Mouse (Mus musculus): ENCODE data around the gene Fam206a. TPM values are rescaled to one million over a fixed set of nuclear protein-coding genes. Genes with fewer than 3 reads are reported as not detected.

Fam206a gene
- total RNA-seq (2012; rRNA removed), result 8.2 and 11.1 TPM in 2 replicates
- 6.0 and 7.9 TPM in 2 replicates for total RNA-seq (2014; rRNA removed)
- polyA plus RNA-seq (2012; ENCODE audit: insufficient read length, low read depth), result 26.1 and 29.4 TPM in 2 replicates

DNA sequence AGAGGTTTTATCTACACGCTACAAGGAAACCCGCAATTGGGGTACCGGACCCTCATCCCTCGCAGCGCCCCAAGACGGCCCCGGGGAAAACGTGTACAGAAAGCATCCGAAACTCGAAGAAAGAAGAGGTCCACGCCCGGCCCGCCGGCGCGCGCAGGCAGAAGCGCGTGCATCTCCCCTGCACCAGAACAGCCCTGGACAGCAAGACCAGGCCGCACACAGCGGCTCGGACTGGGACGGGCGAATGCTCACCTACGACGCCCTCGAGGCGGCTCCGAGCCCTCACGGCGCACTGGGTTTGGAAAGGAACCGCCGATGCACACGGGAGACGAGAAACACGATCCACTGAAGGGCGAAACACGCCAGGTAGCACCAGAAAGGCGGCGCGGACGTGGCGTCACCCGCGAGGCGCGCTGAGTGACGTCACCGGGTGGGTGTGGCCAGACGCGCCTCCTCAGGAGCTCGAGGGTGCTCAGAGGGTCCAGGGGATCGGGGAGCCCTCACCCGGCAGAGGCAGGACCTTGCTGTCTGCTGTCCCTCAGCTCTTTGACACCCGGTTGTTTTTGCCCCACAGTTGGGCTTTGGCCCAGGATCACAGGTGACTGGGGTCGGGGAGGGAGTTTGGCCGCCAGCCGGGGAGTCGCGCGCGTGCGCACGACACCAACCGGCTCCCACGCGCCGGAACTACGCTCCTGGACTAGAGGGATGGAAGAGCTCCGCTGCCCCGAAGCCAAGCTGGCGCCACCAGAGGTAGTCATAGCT, at the start of gene Fam206a, which contains the start of gene Elp1:
TSS of gene Fam206a (plus strand) at position 439 of the 762 bp plus-strand sequence.
TSS of gene Elp1 (minus strand) at position 425 of the 762 bp plus-strand sequence.
- Histone ChIP-seq H3K27ac (ENCODE audit: insufficient read depth, low read depth) (peak within 1 kb of the TSS; percentile 56), H3K79me2 (replicated peaks; ENCODE audit: control insufficient read depth, extremely low read depth, insufficient read depth, poor library complexity, severe bottlenecking) (peaks cover 36% of the 10 kb centered on the region), H3K27me3 (replicated peaks) (no peaks in the 10 kb centered on the region), H3K36me3 (replicated peaks in 1 of 2; ENCODE audit: control insufficient read depth in 1 of 2, insufficient read depth in 1 of 2, low read length in 1 of 2) (peaks cover 34 to 70% of the 10 kb centered on the region in 2 experiments), H3K4me1 (ENCODE audit: control insufficient read depth in 1 of 2, insufficient read depth in 2 of 2) (peaks cover 10 to 29% of the 10 kb centered on the region in 2 experiments), H3K9me3 (replicated peaks; ENCODE audit: low read length) (no peaks in the 10 kb centered on the region), H3K4me2 (ENCODE audit: insufficient read depth, low read depth, poor library complexity, severe bottlenecking) (peak within 1 kb of the TSS; percentile 93), H3K9ac (ENCODE audit: insufficient read depth, low read depth) (peak within 1 kb of the TSS; percentile 75), H3K4me3 (replicated peaks in 1 of 3; ENCODE audit: low read depth in 2 of 3, low read length in 2 of 3, poor library complexity in 1 of 3) (peak within 1 kb of the TSS; percentile 88 to 99 (median 95))
- DNase-seq (ENCODE audit: extremely low read depth), result peak; percentile 82
- in situ Hi-C loops (cut with MboI; ENCODE audit: low pct_ligation_motif_present, low pct_unique_long_range_greater_than_20kb, low sequenced_read_pairs) (no loop called here), dilution Hi-C loops (cut with MboI; ENCODE audit: extremely low pct_ligation_motif_present, extremely low pct_unique_long_range_greater_than_20kb, low sequenced_read_pairs) (no loop called here)
- TF ChIP-seq ELF1 (IDR thresholded peaks at IDR 0.05; ENCODE audit: low read depth, low read length) (peak; percentile 46; the same call in 1 of the 2 replicates), MXI1 (IDR thresholded peaks at IDR 0.05; ENCODE audit: low read depth, low read length) (peak; percentile 92), NELFE (IDR thresholded peaks at IDR 0.05; ENCODE audit: low read depth, low read length) (peak; percentile 84), POLR2AphosphoS2 (IDR thresholded peaks at IDR 0.05; ENCODE audit: low read depth, low read length) (peak; percentile 63; the same call in 1 of the 2 replicates), MAX (IDR thresholded peaks at IDR 0.05; ENCODE audit: low read length) (peak; percentile 89), HCFC1 (IDR thresholded peaks at IDR 0.05; ENCODE audit: low read depth, low read length) (peak; percentile 86), RCOR1 (conservative IDR thresholded peaks at IDR 0.05; ENCODE audit: low read depth, low read length) (no peak), MAZ (IDR thresholded peaks at IDR 0.05; ENCODE audit: low read depth, low read length) (no peak), ZMIZ1 (IDR thresholded peaks at IDR 0.05; ENCODE audit: low read depth, low read length) (peak; percentile 56; the same call in 1 of the 2 replicates), SIN3A (IDR thresholded peaks at IDR 0.05; ENCODE audit: low read length) (peak; percentile 83; the same call in 1 of the 2 replicates), NRF1 (IDR thresholded peaks at IDR 0.05; ENCODE audit: low read depth, low read length) (peak; percentile 93), MYC (IDR thresholded peaks at IDR 0.05; ENCODE audit: low read depth, low read length) (peak; percentile 75), IRF4 (IDR thresholded peaks at IDR 0.05; ENCODE audit: low read depth, low read length) (no peak; the same call in 1 of the 2 replicates), TBP (conservative IDR thresholded peaks at IDR 0.05; ENCODE audit: low read depth, low read length) (0 out of 2 replicates have a peak, but pooled peaks have one; percentile 39), MEF2A (IDR thresholded peaks at IDR 0.05; ENCODE audit: borderline replicate concordance, low read depth, low read length) (no peak), POLR2A (IDR thresholded peaks at IDR 0.05; ENCODE audit: low read depth, low read length) (peak; percentile 92), KAT2A (IDR thresholded peaks at IDR 0.05; ENCODE audit: insufficient replicate concordance, low read length) (peak; percentile 80; the same call in 1 of the 2 replicates)

GRCm38 (mm10) chr4:56756021-56756420, 46.1 kb upstream of the Fam206a start:
- no peaks in the 10 kb centered on the region for H3K9me3 ChIP-seq (replicated peaks; ENCODE audit: low read length)
- no peaks in the 10 kb centered on the region for H3K27me3 ChIP-seq (replicated peaks)
- no peak overlapping the region for H3K27ac ChIP-seq (ENCODE audit: insufficient read depth, low read depth)
- H3K36me3 ChIP-seq (replicated peaks in 1 of 2; ENCODE audit: control insufficient read depth in 1 of 2, insufficient read depth in 1 of 2, low read length in 1 of 2), result peaks cover 65 to 93% of the 10 kb centered on the region in 2 experiments
- no peak overlapping the region for H3K4me2 ChIP-seq (ENCODE audit: insufficient read depth, low read depth, poor library complexity, severe bottlenecking)
- dilution Hi-C loops (cut with MboI; ENCODE audit: extremely low pct_ligation_motif_present, extremely low pct_unique_long_range_greater_than_20kb, low sequenced_read_pairs) (no loop called here), in situ Hi-C loops (cut with MboI; ENCODE audit: low pct_ligation_motif_present, low pct_unique_long_range_greater_than_20kb, low sequenced_read_pairs) (no loop called here)
- no peak for TF ChIP-seq PAX5 (IDR thresholded peaks at IDR 0.05; ENCODE audit: low read length)
- no peak for TF ChIP-seq BHLHE40 (IDR thresholded peaks at IDR 0.05; ENCODE audit: low read depth, low read length)
- no peak for TF ChIP-seq CTCF (conservative IDR thresholded peaks at IDR 0.05 in 1 of 2, IDR thresholded peaks at IDR 0.05 in 1 of 2; ENCODE audit: low read depth in 2 of 2, low read length in 2 of 2)
- TF ChIP-seq ETS1 (conservative IDR thresholded peaks at IDR 0.05; ENCODE audit: low read depth, low read length), result no peak
- TF ChIP-seq GABPA (IDR thresholded peaks at IDR 0.05; ENCODE audit: insufficient replicate concordance, low read depth, low read length), result no peak
- TF ChIP-seq POLR2AphosphoS2 (IDR thresholded peaks at IDR 0.05; ENCODE audit: low read depth, low read length), result no peak
- no peak for TF ChIP-seq MEF2A (IDR thresholded peaks at IDR 0.05; ENCODE audit: borderline replicate concordance, low read depth, low read length)
- TF ChIP-seq ZMIZ1 (IDR thresholded peaks at IDR 0.05; ENCODE audit: low read depth, low read length), result no peak
- no peak for TF ChIP-seq UBTF (IDR thresholded peaks at IDR 0.05; ENCODE audit: low read depth, low read length)
- TF ChIP-seq JUND (conservative IDR thresholded peaks at IDR 0.05; ENCODE audit: low read depth, low read length), result no peak
- TF ChIP-seq USF1 (IDR thresholded peaks at IDR 0.05; ENCODE audit: low read depth, low read length), result no peak
- TF ChIP-seq RCOR1 (conservative IDR thresholded peaks at IDR 0.05; ENCODE audit: low read depth, low read length), result no peak
- no peak for TF ChIP-seq JUN (IDR thresholded peaks at IDR 0.05; ENCODE audit: insufficient read depth, low read depth, low read length)
- no peak for TF ChIP-seq MAZ (IDR thresholded peaks at IDR 0.05; ENCODE audit: low read depth, low read length)
- H3K4me1 ChIP-seq (ENCODE audit: control insufficient read depth in 1 of 2, insufficient read depth in 2 of 2), result peaks cover 3 to 20% of the 10 kb centered on the region in 2 experiments; a peak in 3 of 4 replicates
- no peaks in the 10 kb centered on the region for H3K79me2 ChIP-seq (replicated peaks; ENCODE audit: control insufficient read depth, extremely low read depth, insufficient read depth, poor library complexity, severe bottlenecking)
- H3K9ac ChIP-seq (ENCODE audit: insufficient read depth, low read depth), result no peak overlapping the region
- H3K4me3 ChIP-seq (replicated peaks in 1 of 3; ENCODE audit: low read depth in 2 of 3, low read length in 2 of 3, poor library complexity in 1 of 3), result no peak overlapping the region
- no peak for DNase-seq (ENCODE audit: extremely low read depth)
